Mouse (Mus musculus) C2C12 (cell line): ENCODE measurements around the gene Trex1.

Experiments used
- CEBPB ChIP-seq: IDR thresholded peaks from one replicate; pipeline ENCODE4 v1.6.1; 2011; ENCODE audit warnings: low read depth, mild to moderate bottlenecking, control low read depth, moderate library complexity
- CTCF ChIP-seq: IDR thresholded peaks from one replicate; pipeline ENCODE4 v1.5.1; 2011; ENCODE audit not compliant: control insufficient read depth, insufficient read depth, insufficient read length
- FOSL1 ChIP-seq: IDR thresholded peaks from one replicate; pipeline ENCODE4 v1.8.0; 2011; ENCODE audit warnings: mild to moderate bottlenecking, low read length; ENCODE audit not compliant: poor library complexity, insufficient read depth, severe bottlenecking
- MAX ChIP-seq: IDR thresholded peaks from one replicate; pipeline ENCODE4 v1.6.1; 2011; ENCODE audit warnings: mild to moderate bottlenecking, control low read depth
- MYOD1 ChIP-seq: IDR thresholded peaks from one replicate; pipeline ENCODE4 v1.6.1; 2011; ENCODE audit warnings: low read depth; ENCODE audit not compliant: control insufficient read depth, insufficient read length
- USF1 ChIP-seq: IDR thresholded peaks from one replicate; pipeline ENCODE4 v1.6.1; 2011; ENCODE audit warnings: low read depth, mild to moderate bottlenecking, control low read depth, moderate library complexity

GRCm38 (mm10) chr9:109041351-109041750, 18.2 kb downstream of the Trex1 start:
- TF ChIP-seq CTCF: no peak
- no peak for TF ChIP-seq CEBPB
- no peak for TF ChIP-seq USF1
- TF ChIP-seq MYOD1: no peak
- TF ChIP-seq FOSL1: no peak
- no peak for TF ChIP-seq MAX
